Mouse (Mus musculus): Measurements from ENCODE around the gene Cdc42ep1. TPM values are rescaled to one million over a fixed set of nuclear protein-coding genes. Genes with fewer than 3 reads are reported as not detected.

Cdc42ep1 gene
- total RNA-seq, 2 experiments from 2014 or later = 5.2 to 9.5 TPM

- peak; percentile 95 for DNase-seq (ENCODE audit: low spot score)
Observed at GRCm38 (mm10) chr15:78876991-78877809, 34.8 kb downstream of the Cdc42ep1 start, which contains the start of gene Gga1. Gga1 (plus strand) TSS chr15:78877190.

GRCm38 (mm10) chr15:78877810-78878390 is 35.5 kb downstream of the Cdc42ep1 start:
- DNase-seq (ENCODE audit: low spot score) = no peak

- peak; percentile 38 for DNase-seq (ENCODE audit: low spot score)
Observed at GRCm38 (mm10) chr15:78878792-78879516, 36.5 kb downstream of the Cdc42ep1 start.

- no peak for DNase-seq (ENCODE audit: low spot score)
Observed at GRCm38 (mm10) chr15:78880432-78880831, 38.0 kb downstream of the Cdc42ep1 start.

- no peak for DNase-seq (ENCODE audit: low spot score)
Observed at GRCm38 (mm10) chr15:78881828-78882227, 39.4 kb downstream of the Cdc42ep1 start.

- DNase-seq (ENCODE audit: low spot score) = no peak
Observed at GRCm38 (mm10) chr15:78889401-78889853, 47.0 kb downstream of the Cdc42ep1 start.

- no peak for DNase-seq (ENCODE audit: low spot score)
Observed at GRCm38 (mm10) chr15:78892440-78892839, 50.0 kb downstream of the Cdc42ep1 start.

GRCm38 (mm10) chr15:78894726-78895125 is 52.3 kb downstream of the Cdc42ep1 start:
- no peak for DNase-seq (ENCODE audit: low spot score)

- no peak for DNase-seq (ENCODE audit: low spot score)
Observed at GRCm38 (mm10) chr15:78895741-78896140, 53.3 kb downstream of the Cdc42ep1 start.

- no peak for DNase-seq (ENCODE audit: low spot score)
Observed at GRCm38 (mm10) chr15:78896149-78896548, 53.7 kb downstream of the Cdc42ep1 start.

- DNase-seq (ENCODE audit: low spot score) = no peak
Observed at GRCm38 (mm10) chr15:78897488-78897887, 55.1 kb downstream of the Cdc42ep1 start.

GRCm38 (mm10) chr15:78898507-78899001 is 56.1 kb downstream of the Cdc42ep1 start:
- DNase-seq (ENCODE audit: low spot score) = no peak

GRCm38 (mm10) chr15:78899409-78899739 is 57.0 kb downstream of the Cdc42ep1 start, which contains the start of gene Gm49510:
Gm49510 (plus strand) TSS chr15:78899667.
- DNase-seq (ENCODE audit: low spot score) = no peak

GRCm38 (mm10) chr15:78899740-78900584 is 57.5 kb downstream of the Cdc42ep1 start, which contains the start of gene Sh3bp1:
Sh3bp1 (plus strand) TSS chr15:78899768.
- DNase-seq (ENCODE audit: low spot score) = peak; percentile 51

Small RNA genes within 50 kb of the gene (microRNA-seq; reads per million reads assigned to microRNA genes)
- gene Mir6955 = not detected

Other genes with a start within 250 kb of the Cdc42ep1 start
- gene Cyth4, start 245.6 kb upstream of the Cdc42ep1 start, total RNA-seq (2021) = 1 to 10 TPM in 1 of 2 experiments, under 1 TPM in 1; 0.82 to 2.3 TPM
- under 1 TPM; 0.02 to 0.05 TPM for gene Elfn2, start 123.9 kb upstream of the Cdc42ep1 start, total RNA-seq (2021)
- 1 to 10 TPM; 1.8 to 3.6 TPM for gene Mfng, start 69.1 kb upstream of the Cdc42ep1 start, total RNA-seq (2021)
- 1 to 10 TPM; 4.1 to 6.5 TPM for gene Card10, start 39.6 kb upstream of the Cdc42ep1 start, total RNA-seq (2021)
- not detected for gene Lgals2, start 12.9 kb downstream of the Cdc42ep1 start, total RNA-seq (2021)
- 10 to 100 TPM; 42.8 to 46.6 TPM for gene Gga1, start 34.6 kb downstream of the Cdc42ep1 start, total RNA-seq (2021)
- gene Gm49510, start 57.0 kb downstream of the Cdc42ep1 start, total RNA-seq (2021) = not detected
- gene Sh3bp1, start 57.1 kb downstream of the Cdc42ep1 start, total RNA-seq (2021) = 1 to 10 TPM; 1.0 to 1.9 TPM
- gene Pdxp, start 71.3 kb downstream of the Cdc42ep1 start, total RNA-seq (2021) = 1 to 10 TPM; 1.3 to 1.9 TPM
- gene Lgals1, start 84.1 kb downstream of the Cdc42ep1 start, total RNA-seq (2021) = 100 to 1,000 TPM; 229 to 364 TPM
- gene Nol12, start 92.3 kb downstream of the Cdc42ep1 start, total RNA-seq (2021) = 10 to 100 TPM; 26.4 to 29.1 TPM
- 10 to 100 TPM; 38.8 to 40.7 TPM for gene Triobp, start 105.1 kb downstream of the Cdc42ep1 start, total RNA-seq (2021)
- gene H1f0, start 185.8 kb downstream of the Cdc42ep1 start, total RNA-seq (2021) = 10 to 100 TPM; 74.4 to 86.9 TPM
- gene Galr3, start 199.3 kb downstream of the Cdc42ep1 start, total RNA-seq (2021) = not detected
- 1 to 10 TPM; 4.1 to 4.5 TPM for gene Ankrd54, start 220.3 kb downstream of the Cdc42ep1 start, total RNA-seq (2021)
- 10 to 100 TPM; 52.6 to 54.1 TPM for gene Eif3l, start 232.6 kb downstream of the Cdc42ep1 start, total RNA-seq (2021)